Mouse (Mus musculus) T-cell, adult 66 days (primary cell): ENCODE results near the gene Gltp. TPM values are rescaled to one million over a fixed set of nuclear protein-coding genes. Genes with fewer than 3 reads are reported as not detected.

Experiments used
- total RNA-seq, 2 experiments: library from RNA; stranded (reverse); gene quantifications; 3 replicates in 1 of 2; 4 replicates in 1 of 2; pipeline ENCODE4 v1.2.4; 2023

The Gltp gene
- total RNA-seq: 100 to 1,000 TPM; 141 to 143 TPM

GRCm38 (mm10) chr5:114690633-114691567, at the start of gene Gltp:
Gene Gltp (minus strand): TSS chr5:114690984.

GRCm38 (mm10) chr5:114707265-114708068, 16.7 kb upstream of the Gltp start, which contains the start of gene Tchp:
Gene Tchp (plus strand): TSS chr5:114707760.

GRCm38 (mm10) chr5:114658255-114658654, 32.5 kb downstream of the Gltp start, which contains the start of gene Trpv4:
Gene Trpv4 (minus strand): TSS chr5:114658421.

Other genes starting within 250 kb of the Gltp start
- gene Mmab, start 246.9 kb downstream of the Gltp start, total RNA-seq: 1 to 10 TPM; 6.8 to 10.0 TPM
- gene Mvk, start 246.7 kb downstream of the Gltp start, total RNA-seq: 10 to 100 TPM; 14.7 to 18.5 TPM
- 1 to 10 TPM; 6.1 to 8.7 TPM for gene Fam222a, start 123.0 kb downstream of the Gltp start, total RNA-seq
- under 1 TPM in 1 of 2 experiments, not detected in 1; 0.70 TPM for gene Trpv4, start 32.6 kb downstream of the Gltp start, total RNA-seq
- 10 to 100 TPM; 24.8 to 25.8 TPM for gene Tchp, start 16.8 kb upstream of the Gltp start, total RNA-seq
- 100 to 1,000 TPM; 137 to 146 TPM for gene Ankrd13a, start 83.7 kb upstream of the Gltp start, total RNA-seq
- 100 to 1,000 TPM; 177 to 195 TPM for gene Git2, start 84.5 kb upstream of the Gltp start, total RNA-seq
- 10 to 100 TPM; 46.8 to 58.9 TPM for gene 1500011B03Rik, start 132.5 kb upstream of the Gltp start, total RNA-seq
- not detected for gene 4930519G04Rik, start 162.7 kb upstream of the Gltp start, total RNA-seq
- gene Gm9936, start 167.7 kb upstream of the Gltp start, total RNA-seq: not detected
- 1 to 10 TPM; 4.9 to 9.6 TPM for gene Oasl2, start 206.0 kb upstream of the Gltp start, total RNA-seq
- 1 to 10 TPM; 3.2 TPM for gene Oasl1, start 232.3 kb upstream of the Gltp start, total RNA-seq